ENCODE assay signal across 8 mouse cellular contexts in genomic region chr10:71058616-71059247, GRCm38 (mm10).
DNase-seq lines count a peak whose midpoint lies in the region; ATAC-seq and TF ChIP-seq lines count a peak whose summit lies in the region.

No protein-coding gene starts in this region.

- peak; percentile 43 for ATAC-seq in hindbrain, postnatal 0 days
- peak; percentile 79 for ATAC-seq in lung, postnatal 0 days
- no peak for ATAC-seq in forebrain, embryonic 13.5 days

- peak overlapping the region; percentile 56; the same call in 1 of the 2 replicates for H3K27ac ChIP-seq in hindbrain, postnatal 0 days
- H3K27ac ChIP-seq in lung, postnatal 0 days (ENCODE audit: low read length) = peak overlapping the region; percentile 43; the same call in 1 of the 2 replicates
- H3K27ac ChIP-seq in forebrain, embryonic 13.5 days = no peak overlapping the region

- no peak for TF ChIP-seq EP300 in lung, postnatal 0 days (IDR thresholded peaks at IDR 0.05)

- WGBS in hindbrain, postnatal 0 days = 21% methylated on average over 14 of the region's 14 CpGs
- whole genome bisulfite sequencing in lung, postnatal 0 days = 13% methylated on average over 14 of the region's 14 CpGs
- WGBS in forebrain, embryonic 13.5 days = 53% methylated on average over 14 of the region's 14 CpGs

- H3K9me3 ChIP-seq in hindbrain, postnatal 0 days (ENCODE audit: low read length) = no peaks in the 10 kb centered on the region
- H3K9me3 ChIP-seq in lung, postnatal 0 days (ENCODE audit: low read length) = no peaks in the 10 kb centered on the region
- no peaks in the 10 kb centered on the region for H3K9me3 ChIP-seq in forebrain, embryonic 13.5 days (replicated peaks)

- no peaks in the 10 kb centered on the region for H3K36me3 ChIP-seq in hindbrain, postnatal 0 days (ENCODE audit: insufficient read depth, low read length)
- H3K36me3 ChIP-seq in lung, postnatal 0 days (ENCODE audit: insufficient read depth, low read length) = no peaks in the 10 kb centered on the region
- no peaks in the 10 kb centered on the region for H3K36me3 ChIP-seq in forebrain, embryonic 13.5 days (ENCODE audit: poor library complexity, severe bottlenecking)

- H3K27me3 ChIP-seq in hindbrain, postnatal 0 days (ENCODE audit: insufficient read depth, low read length) = no peaks in the 10 kb centered on the region
- H3K27me3 ChIP-seq in lung, postnatal 0 days (replicated peaks; ENCODE audit: insufficient read depth, low read length) = no peaks in the 10 kb centered on the region
- H3K27me3 ChIP-seq in forebrain, embryonic 13.5 days = no peaks in the 10 kb centered on the region

- peak; percentile 54 for DNase-seq in testis, postnatal 10 days (ENCODE audit: low spot score)
- DNase-seq in testis, postnatal 14 days (ENCODE audit: low spot score) = no peak
- DNase-seq in gastrocnemius, postnatal 10 days = peak; percentile 77
- DNase-seq in hindbrain, postnatal 0 days (ENCODE audit: low spot score) = peak; percentile 71
- peak; percentile 79 for DNase-seq in lung, postnatal 0 days (ENCODE audit: low spot score)
- no peak for DNase-seq in layer of hippocampus, postnatal 25 days (ENCODE audit: extremely low spot score in 1 of 2, low spot score in 1 of 2)
- no peak for DNase-seq in layer of hippocampus, adult 9-10 months (ENCODE audit: low spot score)

- H3K4me3 ChIP-seq in hindbrain, postnatal 0 days (ENCODE audit: low read length) = no peak overlapping the region
- peak overlapping the region; percentile 28 for H3K4me3 ChIP-seq in lung, postnatal 0 days (ENCODE audit: low read depth, low read length)
- no peak overlapping the region for H3K4me3 ChIP-seq in forebrain, embryonic 13.5 days

- H3K4me1 ChIP-seq in hindbrain, postnatal 0 days (ENCODE audit: insufficient read depth, low read length) = 0 out of 2 replicates have a peak, but pooled peaks cover 5% of the 10 kb centered on the region
- no peaks in the 10 kb centered on the region for H3K4me1 ChIP-seq in lung, postnatal 0 days (ENCODE audit: insufficient read depth, low read depth, low read length)
- peaks cover 10% of the 10 kb centered on the region; the same call in 1 of the 2 replicates for H3K4me1 ChIP-seq in forebrain, embryonic 13.5 days

- peak overlapping the region; percentile 19; the same call in 1 of the 2 replicates for H3K4me2 ChIP-seq in hindbrain, postnatal 0 days (ENCODE audit: low read depth, low read length)
- peak overlapping the region; percentile 37 for H3K4me2 ChIP-seq in lung, postnatal 0 days (replicated peaks; ENCODE audit: low read depth, low read length)
- no peak overlapping the region for H3K4me2 ChIP-seq in forebrain, embryonic 13.5 days

- TF ChIP-seq CTCF in hindbrain, postnatal 0 days (IDR thresholded peaks at IDR 0.05; ENCODE audit: low read depth) = no peak
- TF ChIP-seq CTCF in lung, postnatal 0 days (IDR thresholded peaks at IDR 0.05) = no peak; the same call in 1 of the 2 replicates

- H3K9ac ChIP-seq in hindbrain, postnatal 0 days (replicated peaks; ENCODE audit: low read length) = no peak overlapping the region
- no peak overlapping the region for H3K9ac ChIP-seq in lung, postnatal 0 days (replicated peaks; ENCODE audit: low read depth)
- no peak overlapping the region for H3K9ac ChIP-seq in forebrain, embryonic 13.5 days

Comparison
In these comparisons a context has a peak if more than half of its experiments do, and no peak if none do; other contexts are left out.
1. DNase-seq: peak in testis, postnatal 10 days (single experiment), gastrocnemius, postnatal 10 days (single experiment), hindbrain, postnatal 0 days (single experiment) and lung, postnatal 0 days (single experiment); none in testis, postnatal 14 days (single experiment), layer of hippocampus, postnatal 25 days (0 of 2) and layer of hippocampus, adult 9-10 months (single experiment).